In the genomic region with DNA sequence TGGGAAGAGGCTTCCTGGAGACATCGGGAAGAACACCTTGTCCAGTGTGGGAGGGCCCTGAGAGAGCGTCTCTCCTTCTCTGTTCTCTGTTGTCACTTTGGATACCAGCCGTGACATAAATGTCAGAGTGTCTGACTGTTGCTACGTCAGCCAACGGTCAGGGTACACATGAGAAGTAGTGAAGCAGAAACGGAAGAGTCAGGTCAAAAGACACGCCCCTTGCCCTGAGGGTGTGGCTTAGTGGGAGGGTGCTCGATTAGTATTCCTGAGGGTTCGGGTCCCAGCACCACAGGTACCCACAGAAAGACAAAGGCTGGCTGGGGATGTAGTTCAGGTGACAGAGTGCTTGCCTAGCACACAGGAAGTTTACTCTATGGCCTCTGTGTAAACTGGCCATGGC, we compare ENCODE assay signal across 18 mouse cellular contexts. TPM values are rescaled to one million over a fixed set of nuclear protein-coding genes. Genes with fewer than 3 reads are reported as not detected.
DNase-seq lines count a peak whose midpoint lies in the region; ATAC-seq and TF ChIP-seq lines count a peak whose summit lies in the region.
"Had no signal": no experiment of that assay in that cellular context is flagged by ENCODE, and none has a peak within 500 bp of the region (broad histone marks: within the 10 kb centered on the region; RNA-seq: fewer than 3 reads in every experiment).

No protein-coding gene starts in this region.

- no peak for TF ChIP-seq EP300 in ES-Bruce4 (IDR thresholded peaks at IDR 0.05; ENCODE audit: insufficient read depth, low read depth, low read length)

- TF ChIP-seq POLR2A in kidney, adult 2 months (IDR thresholded peaks at IDR 0.05; ENCODE audit: low read depth, low read length) = no peak
- no peak for TF ChIP-seq POLR2A in ES-Bruce4 (IDR thresholded peaks at IDR 0.05; ENCODE audit: insufficient read depth, low read length)

- peak; percentile 78 for DNase-seq in kidney, adult 2 months
- DNase-seq in ZHBTc4 (ENCODE audit: low read depth, low spot score) = peak; percentile 83
- no peak for DNase-seq in liver, embryonic 13.5 days
- no peak for DNase-seq in gastrocnemius, postnatal 10 days
- DNase-seq: heart, adult 18-20 months; heart, postnatal 10 days; thymus, adult 2 months had no signal

- H3K9ac ChIP-seq in kidney, embryonic 16.5 days (replicated peaks; ENCODE audit: low read length) = no peak overlapping the region
- no peak overlapping the region for H3K9ac ChIP-seq in ES-Bruce4 (ENCODE audit: low read depth, poor library complexity, severe bottlenecking)
- H3K9ac ChIP-seq in liver, embryonic 13.5 days = no peak overlapping the region
- no peak overlapping the region for H3K9ac ChIP-seq in hindbrain, embryonic 12.5 days
- H3K9ac ChIP-seq: embryonic facial prominence, embryonic 13.5 days; limb, embryonic 12.5 days; lung, embryonic 15.5 days; neural tube, embryonic 12.5 days had no signal

- 0 out of 2 replicates have a peak, but pooled peaks cover 2% of the 10 kb centered on the region for H3K36me3 ChIP-seq in kidney, adult 2 months (ENCODE audit: control insufficient read depth, insufficient read depth, low read length)
- peaks cover 15% of the 10 kb centered on the region for H3K36me3 ChIP-seq in kidney, embryonic 16.5 days (ENCODE audit: insufficient read depth, low read length)
- H3K36me3 ChIP-seq in ES-Bruce4 (ENCODE audit: control insufficient read depth, insufficient read depth, low read length, poor library complexity, severe bottlenecking) = peaks cover 18% of the 10 kb centered on the region
- peaks cover 20% of the 10 kb centered on the region for H3K36me3 ChIP-seq in liver, embryonic 13.5 days
- H3K36me3 ChIP-seq in hindbrain, embryonic 12.5 days = peaks cover 29% of the 10 kb centered on the region

- H3K9me3 ChIP-seq in kidney, embryonic 16.5 days (ENCODE audit: low read length) = no peaks in the 10 kb centered on the region
- H3K9me3 ChIP-seq in ES-Bruce4 (replicated peaks; ENCODE audit: control insufficient read depth, insufficient read depth, low read length, poor library complexity, severe bottlenecking) = no peaks in the 10 kb centered on the region
- no peaks in the 10 kb centered on the region for H3K9me3 ChIP-seq in liver, embryonic 13.5 days (replicated peaks)
- no peaks in the 10 kb centered on the region for H3K9me3 ChIP-seq in hindbrain, embryonic 12.5 days (replicated peaks)
- H3K9me3 ChIP-seq: embryonic facial prominence, embryonic 13.5 days; limb, embryonic 12.5 days; lung, embryonic 15.5 days; megakaryocyte, embryonic 14.5 days; neural tube, embryonic 12.5 days had no signal

- H3K4me2 ChIP-seq in kidney, embryonic 16.5 days (replicated peaks; ENCODE audit: low read depth, low read length) = no peak overlapping the region
- no peak overlapping the region for H3K4me2 ChIP-seq in liver, embryonic 13.5 days
- no peak overlapping the region for H3K4me2 ChIP-seq in hindbrain, embryonic 12.5 days (replicated peaks)
- H3K4me2 ChIP-seq: embryonic facial prominence, embryonic 13.5 days; limb, embryonic 12.5 days; lung, embryonic 15.5 days; neural tube, embryonic 12.5 days had no signal

- peaks cover 7% of the 10 kb centered on the region; the same call in 1 of the 2 replicates for H3K4me1 ChIP-seq in kidney, adult 2 months (ENCODE audit: control insufficient read depth, insufficient read depth, low read length)
- H3K4me1 ChIP-seq in kidney, embryonic 16.5 days (ENCODE audit: insufficient read depth, low read length) = peaks cover 12% of the 10 kb centered on the region
- H3K4me1 ChIP-seq in ES-Bruce4 (ENCODE audit: control insufficient read depth, insufficient read depth, low read length) = peaks cover 19% of the 10 kb centered on the region
- H3K4me1 ChIP-seq in liver, embryonic 13.5 days (replicated peaks) = peaks cover 14% of the 10 kb centered on the region
- H3K4me1 ChIP-seq in hindbrain, embryonic 12.5 days = peaks cover 2% of the 10 kb centered on the region; the same call in 1 of the 2 replicates
- H3K4me1 ChIP-seq: neural tube, embryonic 12.5 days had no signal

- no peak for ATAC-seq in kidney, embryonic 16.5 days (ENCODE audit: low FRiP score, low TSS enrichment)
- peak; percentile 42; the same call in 1 of the 2 replicates for ATAC-seq in liver, embryonic 13.5 days (ENCODE audit: low read depth)
- no peak for ATAC-seq in hindbrain, embryonic 12.5 days (ENCODE audit: low FRiP score)

- H3K27me3 ChIP-seq in kidney, adult 2 months (replicated peaks; ENCODE audit: control insufficient read depth, insufficient read depth, low read length) = no peaks in the 10 kb centered on the region
- H3K27me3 ChIP-seq in kidney, embryonic 16.5 days (ENCODE audit: insufficient read depth, low read length) = no peaks in the 10 kb centered on the region
- H3K27me3 ChIP-seq in ES-Bruce4 (ENCODE audit: control insufficient read depth, insufficient read depth, low read length, poor library complexity, severe bottlenecking) = no peaks in the 10 kb centered on the region
- H3K27me3 ChIP-seq in liver, embryonic 13.5 days = peaks cover 40% of the 10 kb centered on the region
- H3K27me3 ChIP-seq in hindbrain, embryonic 12.5 days = 0 out of 2 replicates have a peak, but pooled peaks cover 10% of the 10 kb centered on the region
- H3K27me3 ChIP-seq: neural tube, embryonic 12.5 days had no signal

- H3K4me3 ChIP-seq in kidney, adult 2 months (ENCODE audit: insufficient read depth, low read depth, low read length) = no peak overlapping the region
- no peak overlapping the region for H3K4me3 ChIP-seq in kidney, embryonic 16.5 days (ENCODE audit: low read length)
- no peak overlapping the region for H3K4me3 ChIP-seq in ES-Bruce4 (ENCODE audit: low read depth, low read length)
- H3K4me3 ChIP-seq in liver, embryonic 13.5 days (replicated peaks) = no peak overlapping the region
- no peak overlapping the region for H3K4me3 ChIP-seq in hindbrain, embryonic 12.5 days
- H3K4me3 ChIP-seq: embryonic facial prominence, embryonic 13.5 days; layer of hippocampus, adult 2 months; left cerebral cortex, adult 2 months; limb, embryonic 12.5 days; lung, embryonic 15.5 days; megakaryocyte, embryonic 14.5 days; neural tube, embryonic 12.5 days had no signal

- no peak overlapping the region for H3K27ac ChIP-seq in kidney, adult 2 months (ENCODE audit: insufficient read depth, low read depth, low read length)
- no peak overlapping the region for H3K27ac ChIP-seq in kidney, embryonic 16.5 days (ENCODE audit: low read length)
- H3K27ac ChIP-seq in ES-Bruce4 (ENCODE audit: insufficient read depth, low read length) = 0 out of 2 replicates have a peak overlapping the region, but pooled peaks have one; percentile 10
- no peak overlapping the region for H3K27ac ChIP-seq in liver, embryonic 13.5 days
- no peak overlapping the region for H3K27ac ChIP-seq in hindbrain, embryonic 12.5 days
- H3K27ac ChIP-seq: embryonic facial prominence, embryonic 13.5 days; layer of hippocampus, adult 2 months; left cerebral cortex, adult 2 months; limb, embryonic 12.5 days; lung, embryonic 15.5 days; neural tube, embryonic 12.5 days had no signal

- no peak for TF ChIP-seq CTCF in kidney, adult 2 months (conservative IDR thresholded peaks at IDR 0.05; ENCODE audit: insufficient read depth, insufficient read length, low read depth, low read length)
- TF ChIP-seq CTCF in ES-Bruce4 (IDR thresholded peaks at IDR 0.05; ENCODE audit: low read depth, low read length) = no peak

- 38% methylated on average over 9 of the region's 9 CpGs for WGBS in kidney, adult 2 months
- 41% methylated on average over 9 of the region's 9 CpGs for WGBS in kidney, embryonic 16.5 days
- 41% methylated on average over 9 of the region's 9 CpGs for WGBS in liver, embryonic 13.5 days (ENCODE audit: insufficient replicate concordance)
- WGBS in hindbrain, embryonic 12.5 days = 45% methylated on average over 9 of the region's 9 CpGs

RNA-seq across cellular contexts. Expression of a gene that starts 17.5 kb away (rescaled TPM):
- polyA plus RNA-seq in kidney, adult 2 months (2012; rRNA removed) = 20.4 and 25.5 TPM in 2 replicates
- 56.5 and 59.8 TPM in 2 replicates for polyA plus RNA-seq in kidney, embryonic 16.5 days (2015; fragmentation: Nextera tagmentation; extraction: Ambion mirVana)
- 92.7 and 103 TPM in 2 replicates for polyA plus RNA-seq in ES-Bruce4 (2011; ENCODE audit: insufficient read depth, insufficient read length, low read depth, missing spikeins)
- polyA plus RNA-seq in liver, embryonic 13.5 days (2015; fragmentation: Nextera tagmentation; extraction: Ambion mirVana) = 33.4 and 39.8 TPM in 2 replicates
- 10 to 100 TPM; 28.5 to 33.8 TPM for total RNA-seq in gastrocnemius, postnatal 10 days (2021)
- polyA plus RNA-seq in hindbrain, embryonic 12.5 days (2016; fragmentation: Nextera tagmentation; extraction: Ambion mirVana) = 44.9 and 45.6 TPM in 2 replicates

RNA-seq across cellular contexts. Expression of a gene that starts 18.8 kb away (rescaled TPM):
- polyA plus RNA-seq in kidney, adult 2 months (2012; rRNA removed) = 0.08 TPM in 2 replicates
- polyA plus RNA-seq in kidney, embryonic 16.5 days (2015; fragmentation: Nextera tagmentation; extraction: Ambion mirVana) = 0.21 and 0.24 TPM in 2 replicates
- polyA plus RNA-seq in ES-Bruce4 (2011; ENCODE audit: insufficient read depth, insufficient read length, low read depth, missing spikeins) = 0.14 and 0.24 TPM in 2 replicates
- 0.01 TPM in 1 of 2 replicates, not detected in the other for polyA plus RNA-seq in liver, embryonic 13.5 days (2015; fragmentation: Nextera tagmentation; extraction: Ambion mirVana)
- total RNA-seq in gastrocnemius, postnatal 10 days (2021) = under 1 TPM; 0.07 to 0.09 TPM
- 0.17 and 0.22 TPM in 2 replicates for polyA plus RNA-seq in hindbrain, embryonic 12.5 days (2016; fragmentation: Nextera tagmentation; extraction: Ambion mirVana)
- total RNA-seq: common myeloid progenitor, adult 5-6 weeks; heart, adult 18-20 months had no signal

RNA-seq across cellular contexts. Expression of a gene that starts 29.3 kb away (rescaled TPM):
- 12.9 and 13.5 TPM in 2 replicates for polyA plus RNA-seq in kidney, adult 2 months (2012; rRNA removed)
- polyA plus RNA-seq in kidney, embryonic 16.5 days (2015; fragmentation: Nextera tagmentation; extraction: Ambion mirVana) = 3.4 and 3.5 TPM in 2 replicates
- polyA plus RNA-seq in ES-Bruce4 (2011; ENCODE audit: insufficient read depth, insufficient read length, low read depth, missing spikeins) = 21.1 and 25.5 TPM in 2 replicates
- 1.0 and 1.1 TPM in 2 replicates for polyA plus RNA-seq in liver, embryonic 13.5 days (2015; fragmentation: Nextera tagmentation; extraction: Ambion mirVana)
- 10 to 100 TPM; 33.7 to 34.8 TPM for total RNA-seq in gastrocnemius, postnatal 10 days (2021)
- 7.0 and 9.1 TPM in 2 replicates for polyA plus RNA-seq in hindbrain, embryonic 12.5 days (2016; fragmentation: Nextera tagmentation; extraction: Ambion mirVana)

RNA-seq across cellular contexts. Expression of a gene that starts 52.6 kb away (rescaled TPM):
- polyA plus RNA-seq in kidney, adult 2 months (2012; rRNA removed) = 23.1 and 25.3 TPM in 2 replicates
- polyA plus RNA-seq in kidney, embryonic 16.5 days (2015; fragmentation: Nextera tagmentation; extraction: Ambion mirVana) = 80.9 and 94.4 TPM in 2 replicates
- 213 and 223 TPM in 2 replicates for polyA plus RNA-seq in ES-Bruce4 (2011; ENCODE audit: insufficient read depth, insufficient read length, low read depth, missing spikeins)
- polyA plus RNA-seq in liver, embryonic 13.5 days (2015; fragmentation: Nextera tagmentation; extraction: Ambion mirVana) = 19.1 and 22.0 TPM in 2 replicates
- total RNA-seq in gastrocnemius, postnatal 10 days (2021) = 10 to 100 TPM; 52.1 to 57.5 TPM
- 119 and 133 TPM in 2 replicates for polyA plus RNA-seq in hindbrain, embryonic 12.5 days (2016; fragmentation: Nextera tagmentation; extraction: Ambion mirVana)

Comparison
In these comparisons a context has a peak if more than half of its experiments do, and no peak if none do; other contexts are left out.
1. DNase-seq: peak in kidney, adult 2 months (single experiment) and ZHBTc4 (single experiment); none in liver, embryonic 13.5 days (single experiment) and gastrocnemius, postnatal 10 days (single experiment).